In genomic region chr13:93501724-93502123, GRCm38 (mm10) we compare ENCODE assay signal across 24 mouse cellular contexts. TPM values are rescaled to one million over a fixed set of nuclear protein-coding genes. Genes with fewer than 3 reads are reported as not detected.
DNase-seq lines count a peak whose midpoint lies in the region; ATAC-seq and TF ChIP-seq lines count a peak whose summit lies in the region.
"Had no signal": no experiment of that assay in that cellular context is flagged by ENCODE, and none has a peak within 500 bp of the region (broad histone marks: within the 10 kb centered on the region; RNA-seq: fewer than 3 reads in every experiment).

No protein-coding gene starts in this region.

- intact Hi-C loops in gastrocnemius, postnatal 36 days (cut with DNase I), result no loop called here

- TF ChIP-seq CTCF in MEL (IDR thresholded peaks at IDR 0.05 in 2 of 3, conservative IDR thresholded peaks at IDR 0.05 in 1 of 3; ENCODE audit: control insufficient read depth in 1 of 3, insufficient read depth in 1 of 3, low read depth in 2 of 3, low read length in 3 of 3, poor library complexity in 1 of 3, severe bottlenecking in 1 of 3), result no peak

- H3K4me3 ChIP-seq in embryonic facial prominence, embryonic 11.5 days (ENCODE audit: low read depth, low read length), result no peak overlapping the region
- H3K4me3 ChIP-seq in embryonic facial prominence, embryonic 10.5 days, result no peak overlapping the region
- peak overlapping the region in 1 of 2 experiments; percentile 23; a peak in 1 of 4 replicates for H3K4me3 ChIP-seq in MEL (ENCODE audit: control insufficient read depth in 1 of 2, insufficient read depth in 1 of 2, low read depth in 2 of 2, low read length in 2 of 2)

- 43% methylated on average over 4 of the region's 4 CpGs for WGBS in embryonic facial prominence, embryonic 11.5 days
- 47% methylated on average over 4 of the region's 4 CpGs for WGBS in embryonic facial prominence, embryonic 10.5 days

- no peak overlapping the region for H3K27ac ChIP-seq in embryonic facial prominence, embryonic 11.5 days (replicated peaks; ENCODE audit: low read depth, low read length)
- H3K27ac ChIP-seq in embryonic facial prominence, embryonic 10.5 days (replicated peaks), result no peak overlapping the region
- H3K27ac ChIP-seq in MEL (ENCODE audit: control insufficient read depth, low read depth, low read length), result no peak overlapping the region

- H3K4me2 ChIP-seq in embryonic facial prominence, embryonic 11.5 days (ENCODE audit: low read depth, low read length), result no peak overlapping the region

- H3K79me2 ChIP-seq in MEL (ENCODE audit: control insufficient read depth, insufficient read depth, low read length, poor library complexity), result peaks cover 25% of the 10 kb centered on the region

- H3K4me1 ChIP-seq in embryonic facial prominence, embryonic 11.5 days (ENCODE audit: control insufficient read depth, insufficient read depth, low read length), result no peaks in the 10 kb centered on the region
- H3K4me1 ChIP-seq in embryonic facial prominence, embryonic 10.5 days, result peaks cover 28% of the 10 kb centered on the region
- H3K4me1 ChIP-seq in MEL (ENCODE audit: control insufficient read depth in 1 of 2, insufficient read depth in 2 of 2, low read length in 2 of 2), result peaks cover 4 to 5% of the 10 kb centered on the region in 2 experiments; a peak in 3 of 4 replicates

- no peak for TF ChIP-seq RAD21 in MEL (IDR thresholded peaks at IDR 0.05; ENCODE audit: low read depth, low read length)

- H3K9me3 ChIP-seq in embryonic facial prominence, embryonic 11.5 days (replicated peaks; ENCODE audit: control insufficient read depth, low read length), result no peaks in the 10 kb centered on the region
- no peaks in the 10 kb centered on the region for H3K9me3 ChIP-seq in embryonic facial prominence, embryonic 10.5 days
- no peaks in the 10 kb centered on the region for H3K9me3 ChIP-seq in MEL (replicated peaks; ENCODE audit: insufficient read depth, low read length)
- H3K9me3 ChIP-seq: G1E had no signal

- no peak for ATAC-seq in embryonic facial prominence, embryonic 11.5 days (replicated peaks; ENCODE audit: insufficient number of reproducible peaks, low FRiP score, low TSS enrichment, low read depth)
- ATAC-seq in frontal cortex, adult (ENCODE audit: low TSS enrichment), result no peak
- ATAC-seq: activated CD4-positive, CD25-positive, alpha-beta regulatory T cell, adult 4 months; CD4-positive, CD25-positive, alpha-beta regulatory T cell, adult 4 months; Patski had no signal

- peak; percentile 46 for DNase-seq in embryonic facial prominence, embryonic 11.5 days (ENCODE audit: low spot score)
- no peak for DNase-seq in embryonic facial prominence, embryonic 10.5 days (ENCODE audit: low spot score)
- DNase-seq in 416B (ENCODE audit: low read depth) (peak; percentile 9), A20 (ENCODE audit: low read depth, low spot score) (peak; percentile 68), MEL (ENCODE audit: low read depth, low spot score) (no peak)
- no peak for DNase-seq in gastrocnemius, postnatal 36 days
- DNase-seq in cerebellum, adult 8-10 months, result no peak
- DNase-seq: adrenal gland, adult 2 months; adrenal gland, adult 8-10 months; adrenal gland, postnatal 10 days; adrenal gland, postnatal 14 days; adrenal gland, postnatal 25 days; adrenal gland, postnatal 36 days; B cell, adult 2 months; cerebellum, adult 11 months; cerebellum, adult 11-12 months; cerebellum, adult 18-20 months; cerebellum, adult 2 months; cerebellum, adult 9-10 months had no signal

- H3K36me3 ChIP-seq in embryonic facial prominence, embryonic 11.5 days (replicated peaks; ENCODE audit: control insufficient read depth, insufficient read depth, low read depth, low read length), result no peaks in the 10 kb centered on the region
- no peaks in the 10 kb centered on the region for H3K36me3 ChIP-seq in embryonic facial prominence, embryonic 10.5 days (replicated peaks)
- H3K36me3 ChIP-seq in MEL (ENCODE audit: control insufficient read depth in 1 of 2, insufficient read depth in 2 of 2, low read length in 2 of 2), result peaks cover 0 to 2% of the 10 kb centered on the region in 2 experiments; a peak in 2 of 4 replicates

- H3K27me3 ChIP-seq in embryonic facial prominence, embryonic 11.5 days (ENCODE audit: control insufficient read depth, insufficient read depth, low read length), result no peaks in the 10 kb centered on the region
- H3K27me3 ChIP-seq in embryonic facial prominence, embryonic 10.5 days (replicated peaks; ENCODE audit: low read depth, poor library complexity, severe bottlenecking), result no peaks in the 10 kb centered on the region
- H3K27me3 ChIP-seq in MEL (ENCODE audit: control insufficient read depth in 1 of 2, insufficient read depth in 2 of 2, low read length in 2 of 2), result no peaks in the 10 kb centered on the region
- H3K27me3 ChIP-seq: Patski had no signal

- TF ChIP-seq EP300 in MEL (IDR thresholded peaks at IDR 0.05; ENCODE audit: low read depth in 1 of 2, low read length in 2 of 2), result peak in 1 of 2 experiments; percentile 57; a peak in 3 of 4 replicates

- H3K9ac ChIP-seq in embryonic facial prominence, embryonic 11.5 days (replicated peaks; ENCODE audit: low read length), result no peak overlapping the region
- no peak overlapping the region for H3K9ac ChIP-seq in MEL (ENCODE audit: control insufficient read depth, low read depth, low read length, poor library complexity, severe bottlenecking)

- TF ChIP-seq POLR2A in MEL (IDR thresholded peaks at IDR 0.05; ENCODE audit: control insufficient read depth in 1 of 2, insufficient read depth in 1 of 2, low read depth in 1 of 2, low read length in 2 of 2, poor library complexity in 1 of 2), result no peak

TF ChIP-seq in MEL, 35 proteins besides CTCF, POLR2A, EP300 and RAD21:
- peak; percentile 38; the same call in 1 of the 2 replicates for TF ChIP-seq BHLHE40 (IDR thresholded peaks at IDR 0.05; ENCODE audit: borderline replicate concordance, low read depth, low read length)
- peak; percentile 63; the same call in 1 of the 2 replicates for TF ChIP-seq TCF12 (IDR thresholded peaks at IDR 0.05; ENCODE audit: low read depth, low read length)
- TF ChIP-seq ETS1 (IDR thresholded peaks at IDR 0.05; ENCODE audit: low read depth, low read length), result peak; percentile 67; the same call in 1 of the 2 replicates
- TF ChIP-seq ZKSCAN1 (IDR thresholded peaks at IDR 0.05; ENCODE audit: low read depth, low read length), result no peak
- 0 out of 2 replicates have a peak, but pooled peaks have one; percentile 30 for TF ChIP-seq RCOR1 (IDR thresholded peaks at IDR 0.05; ENCODE audit: low read depth, low read length)
- TF ChIP-seq E2F4 (IDR thresholded peaks at IDR 0.05; ENCODE audit: borderline replicate concordance, low read depth, low read length), result no peak
- no peak for TF ChIP-seq GATA1 (IDR thresholded peaks at IDR 0.05; ENCODE audit: low read depth, low read length)
- no peak for TF ChIP-seq MAX (IDR thresholded peaks at IDR 0.05; ENCODE audit: low read length)
- no peak for TF ChIP-seq POLR2AphosphoS5 (IDR thresholded peaks at IDR 0.05; ENCODE audit: borderline replicate concordance, low read depth, low read length)

RNA-seq across cellular contexts. Expression of gene Jmy, which starts 2.1 kb away (rescaled TPM):
- 4.3 TPM in 2 replicates for polyA plus RNA-seq in embryonic facial prominence, embryonic 11.5 days (2014; fragmentation: Nextera tagmentation; extraction: Ambion mirVana)
- 3.8 and 5.2 TPM in 2 replicates for polyA plus RNA-seq in embryonic facial prominence, embryonic 10.5 days (2016; fragmentation: Nextera tagmentation; extraction: Ambion mirVana)
- total RNA-seq in MEL (2012; rRNA removed), result 5.5 and 5.9 TPM in 2 replicates
- polyA plus RNA-seq in MEL (2012; ENCODE audit: insufficient read depth in 1 of 2, insufficient read length in 2 of 2, low read depth in 1 of 2, low replicate concordance in 2 of 2, missing spikeins in 1 of 2), result 10 to 100 TPM in 1 of 2 experiments, 1 to 10 TPM in 1; 9.3 to 21.9 TPM
- total RNA-seq in gastrocnemius, postnatal 36 days (2021), result 10 to 100 TPM; 23.5 to 26.7 TPM

Comparison
In these comparisons a context has a peak if more than half of its experiments do, and no peak if none do; other contexts are left out.
1. DNase-seq: peak in embryonic facial prominence, embryonic 11.5 days (single experiment), 416B (single experiment) and A20 (single experiment); none in embryonic facial prominence, embryonic 10.5 days (single experiment), MEL (single experiment), gastrocnemius, postnatal 36 days (0 of 2) and cerebellum, adult 8-10 months (single experiment).